Mouse (Mus musculus) mammary gland, adult 2 months (tissue): Measurements from ENCODE around the gene Zfp931. TPM values are rescaled to one million over a fixed set of nuclear protein-coding genes. Genes with fewer than 3 reads are reported as not detected.

Experiments used
- polyA plus RNA-seq: library from polyadenylated mRNA; depleted of rRNA; stranded (reverse); fragments of >200 nt; gene quantifications from 2 replicates; pipeline ENCODE4 v1.2.3, GENCODE M21; 2012; ENCODE audit warnings: low replicate concordance; rRNA removed

The Zfp931 gene
- 0.66 and 2.8 TPM in 2 replicates for polyA plus RNA-seq

GRCm38 (mm10) chr2:178078166-178078717, at the start of gene Zfp931:
Gene Zfp931, minus strand, starts transcription at chr2:178078476.

GRCm38 (mm10) chr2:178118801-178119560, 40.7 kb upstream of the Zfp931 start, which contains the start of gene Phactr3:
Gene Phactr3, plus strand, starts transcription at chr2:178118975.

GRCm38 (mm10) chr2:178023011-178023611, 55.2 kb downstream of the Zfp931 start, which contains the start of gene Zfp971:
Gene Zfp971, plus strand, starts transcription at chr2:178023284.

Other genes starting within 250 kb of the Zfp931 start
- gene Gm14325, start 238.1 kb downstream of the Zfp931 start, polyA plus RNA-seq: 3.9 and 8.3 TPM in 2 replicates
- gene Gm14327, start 181.4 kb downstream of the Zfp931 start, polyA plus RNA-seq: 0.33 and 1.5 TPM in 2 replicates
- not detected in 2 replicates for gene Zfp972, start 152.9 kb downstream of the Zfp931 start, polyA plus RNA-seq
- gene Gm14326, start 121.2 kb downstream of the Zfp931 start, polyA plus RNA-seq: 0.55 and 5.8 TPM in 2 replicates
- gene Zfp971, start 55.2 kb downstream of the Zfp931 start, polyA plus RNA-seq: 0.22 and 1.8 TPM in 2 replicates
- 0.22 TPM in 1 of 2 replicates, not detected in the other for gene Phactr3, start 40.5 kb upstream of the Zfp931 start, polyA plus RNA-seq